Mouse (Mus musculus): ENCODE results near the gene Macf1.
"Not testable (repeated sequence)": the region's sequence is repeated elsewhere in the genome, so short reads cannot be mapped to it uniquely, and the experiment has no call there.

Gene Macf1

GRCm38 (mm10) chr4:123453729-123454128 lies 230.4 kb downstream of the Macf1 start:
- DNase-seq (ENCODE audit: extremely low read depth, insufficient read length, low spot score): no peak

- no peak for DNase-seq (ENCODE audit: extremely low read depth, insufficient read length, low spot score)
These were observed 232.2 kb downstream of the Macf1 start for GRCm38 (mm10) chr4:123451991-123452390.

- DNase-seq (ENCODE audit: extremely low read depth, insufficient read length, low spot score): no peak
These were observed 234.9 kb downstream of the Macf1 start for GRCm38 (mm10) chr4:123449304-123449703.

GRCm38 (mm10) chr4:123448015-123448414 lies 236.1 kb downstream of the Macf1 start:
- no peak for DNase-seq (ENCODE audit: extremely low read depth, insufficient read length, low spot score)

GRCm38 (mm10) chr4:123447251-123447650 lies 236.9 kb downstream of the Macf1 start:
- DNase-seq (ENCODE audit: extremely low read depth, insufficient read length, low spot score): no peak

- DNase-seq (ENCODE audit: extremely low read depth, insufficient read length, low spot score): no peak
These were observed 237.4 kb downstream of the Macf1 start for GRCm38 (mm10) chr4:123446754-123447153.

- DNase-seq (ENCODE audit: extremely low read depth, insufficient read length, low spot score): not testable (repeated sequence)
These were observed 237.9 kb downstream of the Macf1 start for GRCm38 (mm10) chr4:123446221-123446620.

- no peak for DNase-seq (ENCODE audit: extremely low read depth, insufficient read length, low spot score)
These were observed 245.7 kb downstream of the Macf1 start for GRCm38 (mm10) chr4:123438414-123438813.

GRCm38 (mm10) chr4:123433171-123433570 lies 251.0 kb downstream of the Macf1 start:
- no peak for DNase-seq (ENCODE audit: extremely low read depth, insufficient read length, low spot score)

- DNase-seq (ENCODE audit: extremely low read depth, insufficient read length, low spot score): no peak
These were observed 252.2 kb downstream of the Macf1 start for GRCm38 (mm10) chr4:123431936-123432335.

- no peak for DNase-seq (ENCODE audit: extremely low read depth, insufficient read length, low spot score)
These were observed 256.1 kb downstream of the Macf1 start for GRCm38 (mm10) chr4:123427900-123428684.

- no peak for DNase-seq (ENCODE audit: extremely low read depth, insufficient read length, low spot score)
These were observed 256.8 kb downstream of the Macf1 start for GRCm38 (mm10) chr4:123427271-123427899.

- DNase-seq (ENCODE audit: extremely low read depth, insufficient read length, low spot score): no peak
These were observed 257.6 kb downstream of the Macf1 start for GRCm38 (mm10) chr4:123426429-123427080.

- peak; percentile 33 for DNase-seq (ENCODE audit: extremely low read depth, insufficient read length, low spot score)
These were observed 258.4 kb downstream of the Macf1 start for GRCm38 (mm10) chr4:123425672-123426272.

GRCm38 (mm10) chr4:123424050-123424449 lies 260.1 kb downstream of the Macf1 start:
- DNase-seq (ENCODE audit: extremely low read depth, insufficient read length, low spot score): peak; percentile 20

- peak; percentile 68 for DNase-seq (ENCODE audit: extremely low read depth, insufficient read length, low spot score)
These were observed 261.3 kb downstream of the Macf1 start for GRCm38 (mm10) chr4:123422828-123423227.

GRCm38 (mm10) chr4:123418032-123418431 lies 266.1 kb downstream of the Macf1 start:
- DNase-seq (ENCODE audit: extremely low read depth, insufficient read length, low spot score): no peak

GRCm38 (mm10) chr4:123417478-123417877 lies 266.7 kb downstream of the Macf1 start:
- DNase-seq (ENCODE audit: extremely low read depth, insufficient read length, low spot score): no peak

- DNase-seq (ENCODE audit: extremely low read depth, insufficient read length, low spot score): no peak
These were observed 267.3 kb downstream of the Macf1 start for GRCm38 (mm10) chr4:123416829-123417228.

- no peak for DNase-seq (ENCODE audit: extremely low read depth, insufficient read length, low spot score)
These were observed 268.6 kb downstream of the Macf1 start for GRCm38 (mm10) chr4:123415566-123415965.

- DNase-seq (ENCODE audit: extremely low read depth, insufficient read length, low spot score): no peak
These were observed 270.3 kb downstream of the Macf1 start for GRCm38 (mm10) chr4:123413876-123414275.
